Mouse (Mus musculus): Measurements from ENCODE around the gene Prune1. TPM values are rescaled to one million over a fixed set of nuclear protein-coding genes. Genes with fewer than 3 reads are reported as not detected.

Prune1 gene
- polyA plus RNA-seq, 1 experiment from 2014 or later, result 25.7 TPM

GRCm38 (mm10) chr3:95315094-95315843 lies 33.4 kb upstream of the Prune1 start:
- Histone ChIP-seq H3K4me3 (peak overlapping the region; percentile 70), H3K4me2 (replicated peaks) (peak overlapping the region; percentile 83), H3K9me3 (no peaks in the 10 kb centered on the region), H3K4me1 (peaks cover 30% of the 10 kb centered on the region), H3K27ac (peak overlapping the region; percentile 95), H3K9ac (peak overlapping the region; percentile 95), H3K27me3 (no peaks in the 10 kb centered on the region), H3K36me3 (peaks cover 12% of the 10 kb centered on the region)
- peak; percentile 92 for ATAC-seq (ENCODE audit: insufficient number of reproducible peaks, insufficient read depth, low FRiP score, low TSS enrichment)
- 1% methylated on average over 66 of the region's 71 CpGs for WGBS

DNA sequence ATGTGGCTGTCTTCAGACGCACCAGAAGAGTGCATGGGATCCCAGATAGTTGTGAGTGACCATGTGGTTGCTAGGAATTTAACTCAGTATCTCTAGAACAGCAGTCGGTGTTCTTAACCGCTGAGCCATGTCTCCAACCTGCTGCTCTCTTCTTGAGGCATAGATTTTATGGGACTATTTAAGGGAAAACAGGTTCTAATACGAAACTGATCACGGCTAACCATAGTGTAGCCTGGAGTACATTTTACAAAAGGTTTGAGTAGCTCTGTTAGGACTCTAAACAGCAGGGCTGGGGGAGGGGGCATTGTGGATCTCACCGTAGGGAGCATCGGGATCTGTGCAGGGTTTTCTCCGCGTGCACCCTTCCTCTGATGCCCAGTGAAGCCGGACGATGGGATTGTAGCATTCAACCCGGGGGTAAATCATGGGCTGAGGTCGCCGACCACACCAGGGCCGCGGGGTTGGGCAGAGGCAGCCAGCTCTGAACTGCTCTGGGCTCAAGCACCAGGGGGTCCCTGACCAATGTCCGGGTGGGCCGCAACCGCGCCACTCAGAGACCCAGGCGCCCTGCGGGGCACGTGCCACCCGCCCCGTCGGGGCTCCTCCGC lies 32.7 kb upstream of the Prune1 start, which contains the start of gene Cers2:
TSS of gene Cers2 (plus strand) at position 306 of the 608 bp plus-strand sequence.
- H3K36me3 ChIP-seq, result 0 out of 2 replicates have a peak, but pooled peaks cover 7% of the 10 kb centered on the region
- peak within 1 kb of the TSS; percentile 95 for H3K9ac ChIP-seq
- H3K27ac ChIP-seq, result peak within 1 kb of the TSS; percentile 95
- H3K4me3 ChIP-seq, result peak within 1 kb of the TSS; percentile 70
- no peaks in the 10 kb centered on the region for H3K27me3 ChIP-seq
- H3K9me3 ChIP-seq, result no peaks in the 10 kb centered on the region
- 0 out of 2 replicates have a peak, but pooled peaks have one; percentile 29 for ATAC-seq (ENCODE audit: insufficient number of reproducible peaks, insufficient read depth, low FRiP score, low TSS enrichment)
- peaks cover 28% of the 10 kb centered on the region for H3K4me1 ChIP-seq
- peak within 1 kb of the TSS; percentile 83 for H3K4me2 ChIP-seq (replicated peaks)
- 5% methylated on average over 27 of the region's 27 CpGs for WGBS

GRCm38 (mm10) chr3:95314075-95314474 lies 32.2 kb upstream of the Prune1 start:
- Histone ChIP-seq H3K4me2 (replicated peaks) (peak overlapping the region; percentile 83), H3K27me3 (no peaks in the 10 kb centered on the region), H3K9ac (0 out of 2 replicates have a peak overlapping the region, but pooled peaks have one; percentile 7), H3K4me1 (peaks cover 25% of the 10 kb centered on the region), H3K27ac (0 out of 2 replicates have a peak overlapping the region, but pooled peaks have one; percentile 95), H3K9me3 (no peaks in the 10 kb centered on the region), H3K4me3 (peak overlapping the region; percentile 70; the same call in 1 of the 2 replicates), H3K36me3 (0 out of 2 replicates have a peak, but pooled peaks cover 7% of the 10 kb centered on the region)
- no peak for ATAC-seq (ENCODE audit: insufficient number of reproducible peaks, insufficient read depth, low FRiP score, low TSS enrichment)
- WGBS, result 61% methylated on average over 6 of the region's 6 CpGs

- H3K4me1 ChIP-seq, result peaks cover 19% of the 10 kb centered on the region
- no peaks in the 10 kb centered on the region for H3K9me3 ChIP-seq
- 46% methylated on average over 7 of the region's 7 CpGs for WGBS
- H3K36me3 ChIP-seq, result 0 out of 2 replicates have a peak, but pooled peaks cover 2% of the 10 kb centered on the region
- no peak for ATAC-seq (ENCODE audit: insufficient number of reproducible peaks, insufficient read depth, low FRiP score, low TSS enrichment)
- H3K27me3 ChIP-seq, result no peaks in the 10 kb centered on the region
- no peak overlapping the region for H3K4me3 ChIP-seq
- no peak overlapping the region for H3K9ac ChIP-seq
- H3K4me2 ChIP-seq (replicated peaks), result no peak overlapping the region
- no peak overlapping the region for H3K27ac ChIP-seq
Measured at GRCm38 (mm10) chr3:95313476-95313875, 31.6 kb upstream of the Prune1 start.

GRCm38 (mm10) chr3:95312623-95313022 lies 30.7 kb upstream of the Prune1 start:
- no peak for ATAC-seq (ENCODE audit: insufficient number of reproducible peaks, insufficient read depth, low FRiP score, low TSS enrichment)
- H3K9ac ChIP-seq, result no peak overlapping the region

DNA sequence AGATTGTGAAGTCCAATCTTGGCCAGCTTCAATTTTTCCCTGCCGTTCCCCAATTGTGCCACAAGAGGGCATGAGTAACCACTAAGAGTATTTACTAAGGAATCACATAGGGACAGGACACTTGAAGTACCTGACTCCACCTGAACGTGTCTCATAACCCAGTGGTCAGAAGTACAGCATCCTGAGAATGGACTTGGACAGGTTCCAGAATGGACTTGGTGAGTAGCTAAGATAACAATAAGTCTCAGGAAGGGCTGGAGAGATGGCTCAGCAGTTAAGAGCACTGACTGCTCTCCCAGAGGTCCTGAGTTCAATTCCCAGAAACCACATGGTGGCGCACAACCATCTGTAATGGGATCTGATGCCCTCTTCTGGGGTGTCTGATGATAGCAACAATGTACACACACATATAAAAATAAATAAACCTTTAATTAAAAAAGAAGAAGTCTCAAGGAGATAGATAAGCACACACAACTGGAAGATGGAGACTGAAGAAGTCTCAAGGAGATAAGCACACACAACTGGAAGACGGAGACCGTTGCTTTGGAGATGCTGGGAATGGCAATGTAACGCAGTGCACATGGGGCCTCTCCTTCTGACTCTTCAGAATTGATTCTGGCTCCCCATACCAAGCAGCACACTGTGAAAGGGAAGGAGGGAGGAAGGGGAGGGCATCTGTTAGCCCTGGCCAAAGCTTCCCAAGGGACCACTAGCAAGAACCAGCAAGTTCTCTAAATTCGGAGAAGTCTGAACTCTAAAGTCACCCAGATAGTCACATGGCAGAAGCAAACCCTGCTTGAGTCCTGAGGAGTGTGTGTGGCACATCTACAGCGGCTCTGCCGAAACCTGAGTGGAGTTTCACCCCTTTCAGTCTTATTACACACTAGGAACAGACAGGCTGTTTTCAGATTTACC lies 29.3 kb upstream of the Prune1 start:
- H3K4me1 ChIP-seq, result peaks cover 4% of the 10 kb centered on the region

More at GRCm38 (mm10) chr3:95312623-95313022, 30.7 kb upstream of the Prune1 start:
- Histone ChIP-seq H3K9me3 (no peaks in the 10 kb centered on the region), H3K4me2 (replicated peaks) (no peak overlapping the region), H3K36me3 (no peaks in the 10 kb centered on the region), H3K4me3 (no peak overlapping the region), H3K27ac (no peak overlapping the region), H3K4me1 (peaks cover 14% of the 10 kb centered on the region), H3K27me3 (no peaks in the 10 kb centered on the region)
- 82% methylated on average over 6 of the region's 6 CpGs for WGBS

GRCm38 (mm10) chr3:95310496-95310895 lies 28.6 kb upstream of the Prune1 start:
- Histone ChIP-seq H3K4me2 (replicated peaks) (no peak overlapping the region), H3K9ac (no peak overlapping the region), H3K4me3 (no peak overlapping the region), H3K27me3 (no peaks in the 10 kb centered on the region), H3K4me1 (no peaks in the 10 kb centered on the region), H3K27ac (no peak overlapping the region), H3K36me3 (no peaks in the 10 kb centered on the region), H3K9me3 (no peaks in the 10 kb centered on the region)
- WGBS, result 63% methylated on average over 3 of the region's 3 CpGs
- no peak for ATAC-seq (ENCODE audit: insufficient number of reproducible peaks, insufficient read depth, low FRiP score, low TSS enrichment)

More for the DNA sequence above, 29.3 kb upstream of the Prune1 start:
- 64% methylated on average over 9 of the region's 9 CpGs for WGBS
- no peak overlapping the region for H3K4me2 ChIP-seq (replicated peaks)
- H3K27me3 ChIP-seq, result no peaks in the 10 kb centered on the region
- no peaks in the 10 kb centered on the region for H3K9me3 ChIP-seq
- H3K9ac ChIP-seq, result no peak overlapping the region
- H3K27ac ChIP-seq, result no peak overlapping the region
- no peak for ATAC-seq (ENCODE audit: insufficient number of reproducible peaks, insufficient read depth, low FRiP score, low TSS enrichment)
- H3K36me3 ChIP-seq, result no peaks in the 10 kb centered on the region
- H3K4me3 ChIP-seq, result no peak overlapping the region

GRCm38 (mm10) chr3:95307100-95307499 lies 25.2 kb upstream of the Prune1 start, which contains the start of gene Anxa9:
TSS of gene Anxa9 (minus strand) at chr3:95307176.
- Histone ChIP-seq H3K4me3 (no peak within 1 kb of the TSS), H3K36me3 (no peaks in the 10 kb centered on the region), H3K9ac (no peak within 1 kb of the TSS), H3K4me1 (no peaks in the 10 kb centered on the region), H3K4me2 (replicated peaks) (no peak within 1 kb of the TSS), H3K9me3 (no peaks in the 10 kb centered on the region), H3K27me3 (no peaks in the 10 kb centered on the region), H3K27ac (no peak within 1 kb of the TSS)
- ATAC-seq (ENCODE audit: insufficient number of reproducible peaks, insufficient read depth, low FRiP score, low TSS enrichment), result no peak
- WGBS, result 51% methylated on average over 7 of the region's 7 CpGs

DNA sequence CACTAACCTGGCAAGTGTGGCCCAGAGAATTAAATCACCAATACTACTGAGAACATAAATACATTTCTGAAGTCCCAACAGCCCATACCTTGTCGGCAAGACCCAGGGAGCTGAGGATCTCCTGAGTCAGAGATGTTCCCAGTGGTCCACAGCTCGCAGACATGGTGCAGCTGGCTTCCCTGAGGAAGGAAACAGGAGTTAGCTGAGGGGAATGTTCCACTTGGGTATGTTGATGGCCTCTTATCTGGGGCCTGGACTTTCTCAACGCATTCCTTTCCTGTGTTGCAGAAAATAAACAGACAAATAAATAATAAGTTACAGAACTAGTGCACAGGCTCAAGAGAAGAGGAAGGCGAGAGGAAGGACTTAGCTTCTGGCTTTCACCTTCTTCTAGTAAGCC lies 24.4 kb upstream of the Prune1 start:
- Histone ChIP-seq H3K9ac (no peak overlapping the region), H3K4me3 (no peak overlapping the region), H3K27me3 (no peaks in the 10 kb centered on the region), H3K4me1 (no peaks in the 10 kb centered on the region), H3K9me3 (no peaks in the 10 kb centered on the region), H3K36me3 (no peaks in the 10 kb centered on the region), H3K27ac (no peak overlapping the region), H3K4me2 (replicated peaks) (no peak overlapping the region)
- WGBS, result 89% methylated on average over 4 of the region's 4 CpGs
- ATAC-seq (ENCODE audit: insufficient number of reproducible peaks, insufficient read depth, low FRiP score, low TSS enrichment), result no peak

DNA sequence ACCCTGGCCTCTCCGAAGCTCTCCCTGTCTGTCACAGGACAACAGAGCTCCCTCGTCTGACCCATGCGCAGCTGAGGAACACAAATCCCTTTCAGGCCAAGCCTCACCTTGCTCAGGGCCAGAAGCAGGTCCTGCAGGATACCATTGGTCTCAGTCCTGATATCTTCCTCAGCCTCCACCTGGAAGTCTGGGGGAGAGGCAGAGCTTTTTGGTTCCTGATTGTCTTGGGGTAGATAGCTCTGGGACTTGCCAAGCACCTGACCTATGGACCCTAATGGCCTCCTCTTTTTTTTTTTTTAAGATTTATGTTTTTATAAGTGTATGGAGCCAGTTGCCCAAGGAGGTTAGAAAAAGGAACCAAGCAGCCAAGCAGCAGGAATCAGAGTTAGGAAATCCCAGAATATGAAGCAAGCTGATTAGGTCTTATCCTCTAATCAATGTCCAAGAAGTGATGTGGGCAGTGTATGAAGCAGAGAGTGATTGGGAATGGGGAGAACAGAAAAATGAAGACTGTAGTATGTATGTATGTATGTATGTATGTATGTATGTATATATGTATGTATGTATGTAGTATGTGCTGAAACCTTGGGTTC lies 19.4 kb upstream of the Prune1 start:
- H3K4me3 ChIP-seq, result no peak overlapping the region
- no peak overlapping the region for H3K27ac ChIP-seq
- no peaks in the 10 kb centered on the region for H3K27me3 ChIP-seq
- H3K4me2 ChIP-seq (replicated peaks), result no peak overlapping the region
- H3K9ac ChIP-seq, result no peak overlapping the region
- 81% methylated on average over 3 of the region's 3 CpGs for WGBS
- H3K9me3 ChIP-seq, result no peaks in the 10 kb centered on the region
- no peak for ATAC-seq (ENCODE audit: insufficient number of reproducible peaks, insufficient read depth, low FRiP score, low TSS enrichment)
- no peaks in the 10 kb centered on the region for H3K4me1 ChIP-seq
- no peaks in the 10 kb centered on the region; the same call in none of the 2 replicates for H3K36me3 ChIP-seq

GRCm38 (mm10) chr3:95298018-95298417 lies 16.1 kb upstream of the Prune1 start:
- Histone ChIP-seq H3K9ac (no peak overlapping the region), H3K36me3 (peaks cover 25% of the 10 kb centered on the region), H3K9me3 (no peaks in the 10 kb centered on the region), H3K27me3 (no peaks in the 10 kb centered on the region), H3K27ac (no peak overlapping the region), H3K4me2 (replicated peaks) (no peak overlapping the region), H3K4me3 (no peak overlapping the region), H3K4me1 (0 out of 2 replicates have a peak, but pooled peaks cover 5% of the 10 kb centered on the region)
- ATAC-seq (ENCODE audit: insufficient number of reproducible peaks, insufficient read depth, low FRiP score, low TSS enrichment), result no peak
- WGBS, result 90% methylated on average over 7 of the region's 7 CpGs

Measured in embryonic facial prominence, embryonic 12.5 days (tissue).